Mouse (Mus musculus) stomach, embryonic 16.5 days (tissue): ENCODE data around the gene Cyp2d11. TPM values are rescaled to one million over a fixed set of nuclear protein-coding genes. Genes with fewer than 3 reads are reported as not detected.

Source experiments
- ATAC-seq: fragments of 200-750 bp; cut with Nextera tagmentation; 2 replicates; pipeline ENCODE4 v1.8.0; 2017; ENCODE audit warnings: moderate number of reproducible peaks, moderate TSS enrichment; ENCODE audit not compliant: insufficient read depth, low FRiP score
- H3K27ac ChIP-seq: fragments of 300-500 bp; sonication (generic); 2 replicates; pipeline ENCODE4 v1.5.1; 2014; ENCODE audit warnings: low read length
- H3K27me3 ChIP-seq: fragments of 300-500 bp; sonication (generic); 2 replicates; pipeline ENCODE4 v1.6.1; 2014; ENCODE audit warnings: low read length, control low read depth, mixed read lengths; ENCODE audit not compliant: control insufficient read depth, insufficient read depth
- H3K36me3 ChIP-seq: fragments of 300-500 bp; sonication (generic); 2 replicates; pipeline ENCODE4 v1.6.1; 2014; ENCODE audit warnings: low read length; ENCODE audit not compliant: control insufficient read depth, insufficient read depth
- H3K4me1 ChIP-seq: fragments of 300-500 bp; sonication (generic); 2 replicates; pipeline ENCODE4 v1.6.1; 2014; ENCODE audit warnings: low read length, control low read depth, mixed read lengths; ENCODE audit not compliant: control insufficient read depth, insufficient read depth
- H3K4me2 ChIP-seq: fragments of 300-500 bp; sonication (generic); 2 replicates; pipeline ENCODE4 v1.6.1; 2014; ENCODE audit warnings: low read depth, low read length, mixed read lengths
- H3K4me3 ChIP-seq: fragments of 300-500 bp; sonication (generic); replicated peaks from 2 replicates; pipeline ENCODE4 v1.5.1; 2014; ENCODE audit warnings: mild to moderate bottlenecking, low read length
- H3K9ac ChIP-seq: fragments of 300-500 bp; sonication (generic); 2 replicates; pipeline ENCODE4 v1.6.1; 2014; ENCODE audit warnings: low read length
- H3K9me3 ChIP-seq: fragments of 300-500 bp; sonication (generic); replicated peaks from 2 replicates; pipeline ENCODE4 v1.6.1; 2016; ENCODE audit warnings: low read length, control low read depth; ENCODE audit not compliant: control insufficient read depth
- WGBS: fragments of 180-500 bp; shearing (Covaris S2); extraction: QIAGEN DNeasy Blood & Tissue Kit; methylation state at CpG from one replicate; pipeline ENCODE4 v1.1.7; 2014; 5-methylcytosine and 5-hydroxymethylcytosine counted together
- polyA plus RNA-seq: library from polyadenylated mRNA; unstranded; fragments of >200 nt; fragmentation: Nextera tagmentation; extraction: Ambion mirVana; gene quantifications from 2 replicates; pipeline ENCODE4 v1.2.1, GENCODE M21; 2015

Cyp2d11 gene
- polyA plus RNA-seq, 1 experiment from 2014 or later: not detected

DNA sequence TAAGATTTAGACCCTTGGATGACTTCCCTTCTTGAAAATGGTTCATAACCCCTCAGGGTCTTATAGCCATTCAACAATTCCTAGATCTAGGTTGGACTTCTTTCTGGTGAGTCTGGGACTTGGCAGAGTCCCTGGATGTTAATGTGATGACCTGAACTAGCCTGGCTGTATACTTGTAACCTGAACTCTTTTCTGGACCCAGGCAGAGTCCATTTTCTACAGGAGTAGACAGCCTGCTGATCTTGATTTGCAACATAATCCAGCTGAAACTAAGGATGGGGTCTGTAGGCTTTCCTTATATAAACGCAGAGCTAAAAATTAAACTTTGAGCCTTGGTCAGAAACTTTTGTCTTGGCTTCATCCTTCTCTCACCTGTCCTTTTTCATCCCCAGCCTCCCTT, 24.8 kb upstream of the Cyp2d11 start:
- no peak overlapping the region for H3K4me2 ChIP-seq
- H3K9ac ChIP-seq: no peak overlapping the region
- no peaks in the 10 kb centered on the region for H3K27me3 ChIP-seq
- no peaks in the 10 kb centered on the region for H3K9me3 ChIP-seq
- no peaks in the 10 kb centered on the region for H3K4me1 ChIP-seq
- no peaks in the 10 kb centered on the region for H3K36me3 ChIP-seq
- no peak for ATAC-seq
- WGBS: 71% methylated on average over 1 of the region's 1 CpGs
- no peak overlapping the region for H3K27ac ChIP-seq
- H3K4me3 ChIP-seq: no peak overlapping the region

DNA sequence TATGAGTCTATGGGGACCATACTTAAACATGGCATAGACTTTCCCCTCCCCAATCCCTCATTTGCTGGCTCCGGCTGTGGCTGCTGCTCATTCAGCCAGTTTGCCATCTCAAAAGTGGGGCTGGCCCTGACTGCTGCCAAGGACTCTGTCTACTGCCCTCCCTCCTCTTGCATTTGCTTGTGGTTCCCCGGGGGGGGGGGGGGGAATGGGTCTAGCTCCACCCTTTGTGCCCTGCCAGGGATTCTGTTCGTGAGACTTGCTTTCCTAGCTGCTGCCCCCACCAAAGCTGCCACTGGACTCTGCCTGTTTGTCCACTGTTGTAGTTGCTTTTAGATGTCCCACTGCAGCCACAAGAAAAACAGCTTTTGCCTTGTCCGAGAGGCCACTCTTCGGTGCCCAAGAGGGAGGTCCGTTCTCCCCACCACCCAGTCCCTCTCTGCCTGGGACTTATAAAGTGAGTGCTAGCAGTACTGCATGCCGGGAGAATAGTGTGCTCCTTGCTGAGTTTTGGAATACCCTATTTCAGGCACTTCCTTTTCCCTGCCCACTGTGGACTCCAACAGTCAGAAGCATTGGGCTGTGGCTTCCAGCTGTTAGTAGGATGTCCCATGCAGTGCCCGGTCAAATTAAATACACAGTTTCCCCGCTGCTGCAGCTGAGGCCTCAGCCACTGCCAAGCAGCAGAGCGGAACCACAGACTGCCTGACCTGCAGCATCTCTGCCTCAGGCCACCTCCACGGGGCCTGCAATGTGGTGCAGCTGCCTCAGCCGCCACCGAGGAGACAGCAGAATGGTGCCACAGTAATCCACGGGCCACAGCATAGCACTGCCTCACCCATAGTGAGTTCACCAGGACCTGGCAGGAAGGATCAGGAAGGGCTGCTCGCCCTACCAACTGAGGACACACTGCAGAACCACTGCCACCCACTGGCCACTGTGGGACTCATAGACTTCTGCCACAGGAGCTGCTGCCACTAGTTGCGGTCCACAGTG, 23.3 kb upstream of the Cyp2d11 start:
- 34% methylated on average over 16 of the region's 16 CpGs for WGBS
- no peaks in the 10 kb centered on the region for H3K9me3 ChIP-seq
- ATAC-seq: peak; percentile 93
- H3K36me3 ChIP-seq: no peaks in the 10 kb centered on the region
- H3K27me3 ChIP-seq: no peaks in the 10 kb centered on the region
- no peak overlapping the region for H3K4me3 ChIP-seq
- no peaks in the 10 kb centered on the region for H3K4me1 ChIP-seq
- H3K9ac ChIP-seq: peak overlapping the region; percentile 24
- H3K4me2 ChIP-seq: peak overlapping the region; percentile 17; the same call in 1 of the 2 replicates
- no peak overlapping the region for H3K27ac ChIP-seq

GRCm38 (mm10) chr15:82407536-82407935, 13.7 kb upstream of the Cyp2d11 start:
- WGBS: 85% methylated on average over 4 of the region's 4 CpGs
- H3K9me3 ChIP-seq: no peaks in the 10 kb centered on the region
- H3K27ac ChIP-seq: no peak overlapping the region
- H3K4me1 ChIP-seq: no peaks in the 10 kb centered on the region
- H3K36me3 ChIP-seq: no peaks in the 10 kb centered on the region
- H3K27me3 ChIP-seq: no peaks in the 10 kb centered on the region
- H3K9ac ChIP-seq: no peak overlapping the region
- no peak overlapping the region for H3K4me3 ChIP-seq
- H3K4me2 ChIP-seq: no peak overlapping the region
- no peak for ATAC-seq

- no peak within 1 kb of the TSS for H3K27ac ChIP-seq
- ATAC-seq: no peak
- H3K4me2 ChIP-seq: no peak within 1 kb of the TSS
- H3K4me3 ChIP-seq: no peak within 1 kb of the TSS
- WGBS: 88% methylated on average over 6 of the region's 6 CpGs
- no peaks in the 10 kb centered on the region for H3K4me1 ChIP-seq
- no peaks in the 10 kb centered on the region for H3K9me3 ChIP-seq
- H3K9ac ChIP-seq: no peak within 1 kb of the TSS
- H3K36me3 ChIP-seq: no peaks in the 10 kb centered on the region
- H3K27me3 ChIP-seq: no peaks in the 10 kb centered on the region
Measured at GRCm38 (mm10) chr15:82406981-82407380, 13.2 kb upstream of the Cyp2d11 start, which contains the start of gene Cyp2d10. Gene Cyp2d10 (minus strand): TSS chr15:82407195.

GRCm38 (mm10) chr15:82404163-82404562, 10.3 kb upstream of the Cyp2d11 start:
- Histone ChIP-seq H3K9me3 (no peaks in the 10 kb centered on the region), H3K27me3 (no peaks in the 10 kb centered on the region), H3K36me3 (no peaks in the 10 kb centered on the region), H3K4me2 (no peak overlapping the region), H3K9ac (no peak overlapping the region), H3K4me1 (no peaks in the 10 kb centered on the region), H3K4me3 (no peak overlapping the region), H3K27ac (no peak overlapping the region)
- no peak for ATAC-seq
- 80% methylated on average over 3 of the region's 3 CpGs for WGBS

GRCm38 (mm10) chr15:82403606-82404005, 9.8 kb upstream of the Cyp2d11 start:
- no peak for ATAC-seq
- Histone ChIP-seq H3K27ac (no peak overlapping the region), H3K27me3 (no peaks in the 10 kb centered on the region), H3K4me2 (no peak overlapping the region), H3K9ac (no peak overlapping the region), H3K36me3 (no peaks in the 10 kb centered on the region), H3K4me3 (no peak overlapping the region), H3K9me3 (no peaks in the 10 kb centered on the region), H3K4me1 (no peaks in the 10 kb centered on the region)
- WGBS: 93% methylated on average over 9 of the region's 9 CpGs

DNA sequence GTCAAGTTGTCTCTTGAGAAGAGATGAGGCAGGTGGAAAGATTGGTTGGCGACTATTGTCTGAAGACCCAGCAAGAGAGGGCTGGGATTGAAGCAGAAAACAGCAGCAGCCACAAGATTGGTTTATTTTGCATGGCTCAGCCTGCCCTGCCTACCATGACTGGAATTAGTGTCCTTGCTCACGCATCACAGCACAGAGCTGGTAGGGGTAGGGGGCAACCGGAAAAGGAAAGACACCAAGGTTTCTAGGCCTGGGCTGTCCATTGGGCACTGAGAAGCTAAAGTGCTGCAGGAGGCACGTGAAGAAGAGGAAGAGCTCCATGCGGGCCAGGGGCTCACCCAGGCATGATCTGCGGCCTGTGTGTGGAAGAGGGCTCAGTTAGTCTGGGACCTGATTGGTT, 8.9 kb upstream of the Cyp2d11 start:
- no peak for ATAC-seq
- H3K27me3 ChIP-seq: no peaks in the 10 kb centered on the region
- H3K4me2 ChIP-seq: no peak overlapping the region
- H3K9me3 ChIP-seq: no peaks in the 10 kb centered on the region
- H3K36me3 ChIP-seq: no peaks in the 10 kb centered on the region
- no peak overlapping the region for H3K4me3 ChIP-seq
- H3K9ac ChIP-seq: no peak overlapping the region
- H3K27ac ChIP-seq: no peak overlapping the region
- H3K4me1 ChIP-seq: no peaks in the 10 kb centered on the region
- 86% methylated on average over 6 of the region's 6 CpGs for WGBS

GRCm38 (mm10) chr15:82402106-82402505, 8.3 kb upstream of the Cyp2d11 start:
- no peak overlapping the region for H3K9ac ChIP-seq
- H3K27ac ChIP-seq: no peak overlapping the region
- H3K27me3 ChIP-seq: no peaks in the 10 kb centered on the region
- H3K4me2 ChIP-seq: no peak overlapping the region
- no peak overlapping the region for H3K4me3 ChIP-seq
- H3K4me1 ChIP-seq: no peaks in the 10 kb centered on the region
- no peaks in the 10 kb centered on the region for H3K36me3 ChIP-seq
- ATAC-seq: no peak
- no peaks in the 10 kb centered on the region for H3K9me3 ChIP-seq

- ATAC-seq: no peak
- H3K9ac ChIP-seq: no peak overlapping the region
- no peaks in the 10 kb centered on the region for H3K36me3 ChIP-seq
- H3K4me1 ChIP-seq: no peaks in the 10 kb centered on the region
- H3K27me3 ChIP-seq: no peaks in the 10 kb centered on the region
- H3K4me2 ChIP-seq: no peak overlapping the region
- no peaks in the 10 kb centered on the region for H3K9me3 ChIP-seq
- no peak overlapping the region for H3K27ac ChIP-seq
- WGBS: 65% methylated on average over 2 of the region's 2 CpGs
- no peak overlapping the region for H3K4me3 ChIP-seq
Measured at GRCm38 (mm10) chr15:82401516-82401915, 7.7 kb upstream of the Cyp2d11 start.
